Mouse (Mus musculus): ENCODE results near the gene Ank.
A peak's percentile ranks its signal among the peaks of the same experiment; 100 is the strongest.

The Ank gene

GRCm38 (mm10) chr15:27616159-27616558 is 149.7 kb downstream of the Ank start:
- DNase-seq = no peak

GRCm38 (mm10) chr15:27617227-27617626 is 150.8 kb downstream of the Ank start:
- DNase-seq = no peak

DNA sequence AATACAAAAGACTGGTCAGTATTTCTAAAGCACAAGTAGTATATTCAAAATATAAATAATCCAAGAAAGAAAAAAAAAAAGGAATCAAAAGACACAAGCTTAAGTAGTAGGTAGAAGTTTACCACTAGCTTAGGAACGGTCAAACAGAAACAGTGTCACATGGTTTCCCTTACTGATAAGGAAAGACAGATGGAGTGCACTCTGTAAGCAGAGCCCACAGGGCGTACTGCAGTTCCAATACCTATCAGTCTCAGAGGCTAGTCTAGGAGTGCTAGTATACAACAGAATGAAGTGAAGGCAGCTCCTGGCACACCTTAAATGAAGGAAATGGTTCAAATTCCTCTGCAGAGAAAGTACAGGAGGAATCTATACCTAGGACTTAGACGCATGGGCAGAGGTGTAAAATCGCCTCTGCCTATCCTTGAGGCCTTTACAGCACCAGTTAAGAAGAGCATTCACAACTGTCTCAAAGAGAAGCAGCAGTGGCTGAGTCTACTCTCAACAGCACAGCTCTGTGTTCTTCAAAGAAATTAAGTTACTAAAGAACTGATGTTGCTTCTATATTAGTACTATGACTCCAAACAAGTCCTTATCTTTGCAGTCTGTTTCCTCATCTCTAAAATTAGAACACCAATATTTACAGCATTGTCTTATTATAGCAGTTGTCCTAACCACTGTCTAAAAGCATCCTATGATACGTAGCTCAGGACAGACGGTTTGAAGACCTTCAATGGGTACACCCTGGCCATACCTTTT is 152.5 kb downstream of the Ank start:
- no peak for DNase-seq

DNA sequence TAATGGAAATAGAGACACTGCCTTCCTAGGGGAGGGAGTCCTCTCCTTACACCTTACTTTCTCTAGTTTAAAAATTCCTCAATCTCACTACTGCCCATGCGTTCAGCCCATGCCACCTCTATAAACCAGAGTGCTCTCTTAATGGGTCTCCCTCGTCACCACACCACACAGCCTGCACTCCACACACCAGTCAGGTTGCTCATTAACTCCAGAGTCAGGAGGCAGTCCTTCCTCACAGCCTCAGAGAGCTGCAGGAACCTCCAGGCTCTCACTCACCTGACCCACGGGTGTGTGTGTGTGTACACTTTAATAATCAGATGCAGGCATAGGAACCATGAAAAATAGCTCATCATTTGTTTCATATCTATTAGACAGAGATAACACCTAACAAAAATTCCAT is 153.2 kb downstream of the Ank start:
- peak; percentile 55 for DNase-seq

DNA sequence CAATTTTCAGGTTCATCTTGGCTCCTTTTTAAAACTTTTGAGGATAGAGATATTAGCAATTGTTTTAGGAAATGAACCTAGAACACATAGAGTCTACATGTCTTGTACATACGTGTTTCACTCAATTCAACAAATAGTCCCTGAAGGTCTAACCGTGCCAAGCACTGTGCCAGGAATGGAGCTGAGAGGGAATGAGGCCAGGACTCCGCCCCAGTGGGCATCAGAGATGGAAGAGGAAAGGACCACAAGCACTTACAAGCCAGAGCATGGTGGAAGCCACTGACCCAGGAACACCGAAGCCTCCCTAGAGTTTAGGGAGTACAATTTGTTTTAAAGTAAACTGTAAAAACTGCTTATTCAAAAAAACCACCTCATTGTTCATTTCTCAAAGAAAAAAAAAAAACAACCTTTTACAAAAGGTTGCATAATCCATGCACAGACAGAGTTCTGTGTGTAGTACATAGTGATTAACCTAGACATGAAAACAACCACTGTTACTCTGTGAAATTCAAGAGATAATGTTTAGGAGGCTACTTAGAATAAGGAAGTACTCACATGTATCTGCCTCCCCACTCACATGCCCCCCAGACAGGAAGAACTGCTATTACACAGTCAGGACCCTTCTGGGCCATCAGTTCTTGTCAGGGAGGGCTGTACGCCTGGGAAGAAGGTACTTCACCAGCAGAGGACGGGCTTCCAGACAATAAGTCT is 154.2 kb downstream of the Ank start:
- no peak for DNase-seq

GRCm38 (mm10) chr15:27623286-27623685 is 156.8 kb downstream of the Ank start:
- DNase-seq = no peak

DNA sequence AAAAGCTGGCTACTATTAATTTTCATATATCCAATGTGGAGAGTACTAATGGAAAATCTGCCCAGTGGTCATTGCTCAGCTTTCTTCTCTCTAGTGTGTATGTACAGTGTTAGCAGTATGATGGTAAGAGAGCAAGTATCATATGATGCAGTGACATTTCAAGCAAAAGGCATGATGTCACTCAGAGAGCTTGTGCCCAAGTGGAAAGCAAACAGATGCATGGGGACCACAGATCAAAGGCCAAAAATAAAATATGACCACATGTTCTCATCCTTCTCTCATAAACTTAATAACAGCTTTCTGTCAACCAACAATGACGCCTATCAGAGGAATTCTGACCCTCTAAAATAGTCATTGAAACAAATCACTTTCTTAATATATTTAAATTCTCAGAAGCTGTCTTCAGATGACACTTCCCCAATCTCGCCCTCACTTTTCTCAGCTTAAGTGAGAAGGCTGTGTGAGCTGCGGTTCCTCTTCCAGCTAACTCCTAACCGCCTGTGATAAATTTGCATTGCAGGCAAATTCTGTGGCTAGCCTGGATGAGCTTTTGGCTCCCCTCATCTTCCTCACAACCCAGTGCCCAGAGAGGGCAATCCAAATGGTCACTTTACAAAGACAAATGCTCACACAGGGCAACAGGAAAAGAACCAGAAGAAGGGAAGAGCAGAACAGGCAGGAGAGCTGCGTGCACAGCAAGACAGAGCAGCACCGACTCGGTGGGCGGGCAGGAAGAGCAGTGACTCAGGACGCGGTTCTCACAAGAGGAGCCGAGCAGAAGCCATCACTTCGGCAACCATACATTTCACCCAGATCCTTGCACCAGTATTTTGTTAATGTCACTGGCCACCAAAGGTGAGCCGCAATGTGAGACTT is 158.8 kb downstream of the Ank start:
- no peak for DNase-seq

GRCm38 (mm10) chr15:27625890-27626255 is 159.4 kb downstream of the Ank start:
- DNase-seq = no peak

- DNase-seq = no peak
Observed at GRCm38 (mm10) chr15:27626314-27626713, 159.8 kb downstream of the Ank start.

DNA sequence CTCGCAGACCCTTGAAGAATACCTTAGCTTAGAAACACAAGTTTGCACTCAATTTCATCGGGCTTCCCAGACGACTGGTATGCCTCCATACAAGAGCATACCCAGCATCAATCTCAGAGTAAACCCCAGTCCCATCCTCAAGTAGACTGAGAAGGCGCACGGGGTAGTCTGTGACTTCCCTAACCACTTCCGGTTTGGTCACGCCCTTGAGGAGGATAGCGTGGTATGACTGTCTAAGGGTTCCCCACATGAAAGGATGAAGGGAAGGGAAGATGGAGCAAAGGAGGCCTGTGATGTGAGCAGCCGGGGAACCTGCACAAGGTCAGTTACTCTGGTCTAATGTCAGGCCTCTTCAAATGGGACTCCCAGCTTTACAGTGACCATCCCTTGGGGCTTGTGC is 161.3 kb downstream of the Ank start:
- DNase-seq = no peak

- no peak for DNase-seq
Observed at GRCm38 (mm10) chr15:27629046-27629445, 162.6 kb downstream of the Ank start.

GRCm38 (mm10) chr15:27629800-27630600 is 163.5 kb downstream of the Ank start:
- DNase-seq = peak; percentile 37

DNA sequence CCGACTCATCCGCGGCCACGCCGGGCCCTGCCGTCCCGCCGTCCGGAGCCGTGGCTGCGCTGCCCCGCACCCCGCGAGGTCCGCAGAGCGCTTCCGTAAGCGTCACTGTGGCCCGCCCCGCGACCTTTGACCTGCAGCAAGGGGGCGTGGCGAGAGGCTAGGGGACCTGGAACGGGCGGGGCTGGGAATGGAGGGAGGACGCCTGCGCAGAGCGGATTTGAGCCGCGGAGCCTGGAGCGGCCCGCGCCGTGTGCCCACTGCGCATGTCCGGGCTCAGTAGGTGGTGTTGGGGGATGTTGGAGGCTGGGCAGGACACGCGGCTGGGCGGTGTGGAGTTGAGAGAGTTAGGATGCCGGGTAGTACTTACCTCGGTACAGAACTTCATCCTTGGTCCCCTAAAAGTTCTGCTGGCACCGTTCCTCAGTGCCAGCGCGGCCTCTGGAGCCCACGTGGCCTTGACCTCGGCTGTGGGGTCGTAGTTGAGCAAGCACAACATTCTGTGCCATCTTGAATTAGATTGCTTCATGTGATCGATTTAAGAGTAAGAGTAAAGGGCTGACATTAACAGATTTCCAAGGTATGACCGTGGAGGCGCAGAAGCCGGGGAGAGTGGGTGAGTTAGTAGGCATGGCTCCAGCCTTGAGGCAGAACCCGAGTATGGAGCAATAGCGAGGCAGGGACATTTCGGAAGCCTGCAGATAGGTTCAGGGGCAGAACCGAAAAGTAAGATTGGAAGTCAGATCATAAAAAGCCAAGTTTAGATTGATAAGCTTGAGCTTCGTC is 164.3 kb downstream of the Ank start, which contains the start of gene Otulin:
Otulin (minus strand) TSS at position 93 of the 783 bp plus-strand sequence.
- DNase-seq = peak; percentile 99

DNA sequence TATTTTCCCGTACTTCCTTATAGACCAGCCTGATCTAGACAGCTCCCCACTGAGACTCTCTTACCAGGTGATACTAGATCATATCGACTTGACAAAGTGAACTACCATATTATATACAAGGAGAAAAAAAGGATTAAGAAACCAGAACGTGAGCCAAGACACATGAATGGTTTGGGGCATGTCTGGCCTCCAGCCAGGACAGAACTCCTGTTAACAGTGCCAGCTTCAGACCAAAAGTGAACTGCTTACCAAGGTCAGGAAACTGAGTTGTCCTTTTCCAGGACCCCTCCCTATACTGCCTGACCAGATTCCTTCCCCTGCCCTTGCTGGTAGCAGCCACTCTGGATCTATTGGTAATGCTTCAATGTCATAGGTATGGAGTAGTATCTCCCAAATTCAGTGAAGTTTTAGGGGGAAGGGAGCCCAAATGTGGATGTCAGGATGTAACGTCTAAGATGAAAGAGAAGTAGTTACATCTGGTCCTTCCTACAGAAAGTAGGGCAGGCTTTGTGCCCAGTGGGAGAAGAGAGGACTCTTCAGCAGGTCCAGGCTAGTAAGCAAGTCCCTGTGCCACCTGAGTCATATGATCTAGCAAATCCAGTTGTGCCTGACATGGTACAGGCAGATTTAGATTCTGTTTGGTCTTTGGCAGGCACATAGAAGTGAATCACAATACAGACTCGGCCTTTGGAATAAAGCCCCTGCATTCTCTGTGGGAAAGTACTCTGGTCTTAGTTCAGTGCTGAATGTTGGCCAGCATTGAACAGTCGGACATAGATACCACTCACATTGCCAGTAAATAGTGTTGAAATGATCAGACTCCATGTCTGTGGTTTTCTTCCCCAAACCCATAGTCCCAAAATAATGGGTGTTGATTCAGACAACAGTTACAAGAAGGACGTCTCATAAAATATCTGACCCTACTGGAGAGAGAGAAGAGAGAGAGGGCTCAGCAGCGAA is 167.7 kb downstream of the Ank start:
- DNase-seq = peak; percentile 32

GRCm38 (mm10) chr15:27641171-27641570 is 174.7 kb downstream of the Ank start:
- DNase-seq = no peak

DNA sequence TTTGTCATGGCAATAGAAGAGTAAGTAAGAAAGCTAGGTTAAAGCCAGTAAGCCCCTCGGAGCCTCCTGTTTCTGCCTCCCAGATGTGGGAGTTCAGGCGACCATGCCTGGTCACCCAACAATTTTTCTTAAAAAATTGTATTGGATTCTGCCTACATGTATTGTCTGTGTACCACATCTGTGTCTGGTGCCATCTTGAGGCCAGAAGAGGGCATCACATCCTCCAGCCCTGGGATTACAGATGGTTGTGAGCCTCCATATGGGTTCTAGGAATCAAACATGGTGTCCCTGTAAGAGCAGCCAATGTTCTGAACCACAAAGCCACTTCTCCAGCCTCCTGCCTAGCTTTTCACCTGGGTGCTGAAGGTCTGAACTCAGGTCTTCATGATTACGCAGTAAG is 176.4 kb downstream of the Ank start:
- peak; percentile 70 for DNase-seq

All from kidney, adult 18-20 months (tissue).